Mouse (Mus musculus) spleen, adult 2 months (tissue): ENCODE results near the gene Tecpr2.

ENCODE experiments used
- CTCF ChIP-seq: fragments of 200-500 bp; IDR thresholded peaks from 2 replicates; pipeline ENCODE4 v1.5.1; 2011; ENCODE audit warnings: mild to moderate bottlenecking, inconsistent platforms; ENCODE audit not compliant: insufficient read depth, insufficient read length, insufficient replicate concordance; ENCODE audit errors: extremely low read depth
- POLR2A ChIP-seq: fragments of 200-500 bp; IDR thresholded peaks from 2 replicates; pipeline ENCODE4 v1.6.1; 2011; ENCODE audit warnings: low read depth, low read length, inconsistent platforms

DNA sequence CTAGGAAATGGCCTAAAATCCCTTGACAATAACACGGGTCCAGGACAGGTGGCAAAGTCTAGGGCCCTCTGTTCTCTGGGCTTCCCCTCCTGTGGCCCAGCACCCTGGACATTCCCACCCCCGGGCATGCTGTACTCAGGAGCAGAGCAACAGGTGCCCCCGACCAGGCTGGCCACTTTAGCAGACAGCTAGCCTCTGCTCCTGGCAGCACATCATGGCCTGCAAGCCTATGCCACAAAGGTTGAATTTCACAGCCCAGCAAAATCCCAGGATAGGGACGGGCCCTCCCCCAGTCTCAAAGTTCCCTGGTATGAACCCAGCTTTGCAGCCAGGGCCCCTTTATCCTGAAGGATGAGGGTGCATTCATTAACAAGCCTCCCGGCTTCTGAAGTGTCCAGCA is 86.3 kb downstream of the Tecpr2 start:
- TF ChIP-seq POLR2A: no peak
- TF ChIP-seq CTCF: no peak
